Mouse (Mus musculus): ENCODE data around the gene Edc4.

Gene Edc4

GRCm38 (mm10) chr8:105889756-105890465 lies 9.2 kb downstream of the Edc4 start:
- DNase-seq = no peak

- no peak for DNase-seq
These were observed 10.2 kb downstream of the Edc4 start for GRCm38 (mm10) chr8:105890870-105891269.

- DNase-seq = peak; percentile 50
These were observed 11.8 kb downstream of the Edc4 start for GRCm38 (mm10) chr8:105892432-105892831.

GRCm38 (mm10) chr8:105893339-105893738 lies 12.7 kb downstream of the Edc4 start, which contains the start of gene Nrn1l:
Nrn1l (plus strand) TSS chr8:105893567.
- DNase-seq = peak; percentile 86

GRCm38 (mm10) chr8:105897801-105898480 lies 17.3 kb downstream of the Edc4 start:
- DNase-seq = no peak

GRCm38 (mm10) chr8:105900180-105900940 lies 19.7 kb downstream of the Edc4 start, which contains the start of gene Pskh1:
Pskh1 (plus strand) TSS chr8:105900441.
- peak; percentile 96 for DNase-seq

GRCm38 (mm10) chr8:105900941-105901616 lies 20.4 kb downstream of the Edc4 start:
- DNase-seq = no peak

GRCm38 (mm10) chr8:105919390-105919789 lies 38.7 kb downstream of the Edc4 start:
- DNase-seq = no peak

GRCm38 (mm10) chr8:105925123-105925522 lies 44.4 kb downstream of the Edc4 start:
- no peak for DNase-seq

GRCm38 (mm10) chr8:105930602-105931001 lies 49.9 kb downstream of the Edc4 start:
- DNase-seq = peak; percentile 89

GRCm38 (mm10) chr8:105931271-105931670 lies 50.6 kb downstream of the Edc4 start:
- DNase-seq = no peak

GRCm38 (mm10) chr8:105932525-105932924 lies 51.8 kb downstream of the Edc4 start:
- no peak for DNase-seq

GRCm38 (mm10) chr8:105933762-105934161 lies 53.1 kb downstream of the Edc4 start, which contains the start of gene Ctrl:
Ctrl (minus strand) TSS chr8:105933862.
- no peak for DNase-seq

GRCm38 (mm10) chr8:105935105-105935504 lies 54.4 kb downstream of the Edc4 start:
- DNase-seq = no peak

- no peak for DNase-seq
These were observed 55.4 kb downstream of the Edc4 start for GRCm38 (mm10) chr8:105935863-105936603.

- DNase-seq = peak; percentile 95
These were observed 56.3 kb downstream of the Edc4 start for GRCm38 (mm10) chr8:105936866-105937475.

- DNase-seq = peak; percentile 63
These were observed 57.0 kb downstream of the Edc4 start for GRCm38 (mm10) chr8:105937496-105938305.

GRCm38 (mm10) chr8:105938306-105938669 lies 57.6 kb downstream of the Edc4 start, which contains the start of gene Psmb10:
Psmb10 (minus strand) TSS chr8:105938444.
- peak; percentile 53 for DNase-seq

- no peak for DNase-seq
These were observed 61.3 kb downstream of the Edc4 start for GRCm38 (mm10) chr8:105942026-105942425.

GRCm38 (mm10) chr8:105942542-105942941 lies 61.9 kb downstream of the Edc4 start:
- no peak for DNase-seq

GRCm38 (mm10) chr8:105943321-105943739 lies 62.6 kb downstream of the Edc4 start, which contains the start of gene Lcat:
Lcat (minus strand) TSS chr8:105943382.
- no peak for DNase-seq

Data from kidney, postnatal 10 days (tissue).